Mouse (Mus musculus) c-Kit-positive CD71-positive TER-119-positive erythroid progenitor cells, embryonic 14.5 days (primary cell): ENCODE results near the gene Mad2l2.
"Not testable (repeated sequence)": the region's sequence is repeated elsewhere in the genome, so short reads cannot be mapped to it uniquely, and the experiment has no call there.

Experiments used
- DNase-seq: peaks from one replicate; pipeline ENCODE4 v3.0.0-alpha.2; 2013; ENCODE audit warnings: low spot score

Mad2l2 gene

DNA sequence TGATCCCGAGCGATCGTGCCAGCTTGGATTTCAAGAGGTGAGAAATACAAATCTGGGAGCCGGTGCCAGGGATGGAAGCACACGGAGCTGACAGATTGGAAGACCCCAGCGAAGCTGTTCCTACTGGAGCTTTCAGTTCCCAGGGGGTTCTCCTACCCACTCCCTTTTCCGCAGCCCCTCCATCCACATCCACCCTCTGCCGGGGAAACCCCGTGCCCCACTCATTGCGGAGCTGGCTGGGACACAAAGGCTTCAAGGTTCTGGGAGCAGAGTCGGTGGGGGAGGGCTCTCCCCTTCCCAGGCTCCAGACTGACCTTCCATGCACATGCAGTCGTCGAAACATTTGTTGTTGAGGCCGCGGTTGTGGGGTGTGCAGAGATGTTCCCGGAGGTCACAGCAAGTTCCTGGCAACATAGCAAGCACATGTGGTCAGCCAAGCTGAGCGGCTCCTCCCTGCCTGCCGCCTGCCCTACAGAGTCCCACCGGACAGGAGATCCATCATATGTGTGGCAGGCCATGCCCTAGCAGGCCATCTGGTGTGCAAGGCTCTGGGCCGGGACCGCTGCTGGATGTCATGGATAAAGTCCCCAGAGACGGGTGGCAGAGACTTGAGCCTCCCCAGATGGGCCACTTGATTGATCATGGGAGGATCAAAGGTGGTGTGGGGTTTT, 22.4 kb upstream of the Mad2l2 start:
- DNase-seq = no peak

DNA sequence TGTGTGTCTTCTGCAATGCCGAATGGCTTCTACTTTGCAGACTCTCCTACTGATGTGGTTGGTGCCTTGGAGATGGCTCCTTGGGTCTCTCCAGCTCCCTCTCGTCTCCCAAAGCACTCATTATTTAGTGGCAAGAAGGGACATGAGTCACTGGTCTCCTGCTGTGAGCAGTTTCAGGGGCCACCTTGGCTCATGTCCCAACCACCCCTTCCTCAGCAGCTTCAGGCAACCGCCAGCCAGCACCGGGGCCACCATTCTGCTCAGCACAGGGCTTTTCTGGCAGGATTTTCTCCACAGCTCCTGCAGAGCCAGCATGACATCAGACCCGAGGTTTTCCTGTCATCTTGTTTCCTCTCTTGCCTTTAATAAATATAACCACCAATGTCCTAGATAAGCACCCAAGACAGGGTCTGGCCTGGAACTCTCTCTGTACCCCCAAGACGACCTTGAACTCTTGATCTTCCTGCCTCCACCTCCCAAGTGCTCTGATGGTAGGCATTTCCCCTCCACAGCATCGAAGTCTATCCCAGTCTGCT, 21.6 kb upstream of the Mad2l2 start:
- no peak for DNase-seq

DNA sequence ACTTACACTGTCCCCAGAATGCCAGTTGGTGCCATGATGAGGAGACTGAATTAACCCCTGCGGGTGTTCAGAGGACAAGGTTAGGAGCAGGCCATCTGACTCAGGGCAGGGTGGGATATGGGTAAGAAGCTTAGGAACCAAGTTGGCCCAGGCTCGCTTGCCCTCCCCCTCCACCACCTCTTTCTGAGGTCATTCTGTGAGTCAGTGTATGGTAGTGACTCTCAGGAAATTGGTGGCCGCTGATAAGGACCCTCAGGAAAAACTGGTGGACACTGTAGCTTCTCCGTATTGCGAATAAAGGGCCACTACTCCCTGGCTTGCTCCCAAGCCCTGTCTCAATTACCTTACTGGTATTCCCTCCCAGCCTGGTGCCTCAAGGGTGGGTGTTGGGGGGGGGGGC, 21.0 kb upstream of the Mad2l2 start:
- DNase-seq = no peak

DNA sequence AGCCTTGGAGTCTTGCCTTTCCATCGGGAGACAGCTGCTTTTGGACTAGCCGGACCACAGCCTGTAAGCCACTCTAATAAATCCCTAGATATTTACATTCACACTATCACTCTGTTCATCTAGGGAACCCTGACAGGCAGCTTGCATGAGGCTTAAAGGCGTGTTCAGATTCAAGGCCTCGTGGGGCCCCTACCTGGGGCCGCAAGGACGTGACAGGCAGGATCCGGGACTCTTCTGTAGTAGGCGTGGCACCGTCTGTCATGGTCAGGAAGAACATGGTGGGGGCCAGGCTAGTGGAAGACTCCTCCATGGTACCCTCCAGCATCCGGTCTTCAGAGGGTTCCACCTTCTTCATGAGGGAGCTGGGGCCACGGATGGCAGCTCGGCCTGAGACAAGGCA, 17.7 kb upstream of the Mad2l2 start:
- no peak for DNase-seq

DNA sequence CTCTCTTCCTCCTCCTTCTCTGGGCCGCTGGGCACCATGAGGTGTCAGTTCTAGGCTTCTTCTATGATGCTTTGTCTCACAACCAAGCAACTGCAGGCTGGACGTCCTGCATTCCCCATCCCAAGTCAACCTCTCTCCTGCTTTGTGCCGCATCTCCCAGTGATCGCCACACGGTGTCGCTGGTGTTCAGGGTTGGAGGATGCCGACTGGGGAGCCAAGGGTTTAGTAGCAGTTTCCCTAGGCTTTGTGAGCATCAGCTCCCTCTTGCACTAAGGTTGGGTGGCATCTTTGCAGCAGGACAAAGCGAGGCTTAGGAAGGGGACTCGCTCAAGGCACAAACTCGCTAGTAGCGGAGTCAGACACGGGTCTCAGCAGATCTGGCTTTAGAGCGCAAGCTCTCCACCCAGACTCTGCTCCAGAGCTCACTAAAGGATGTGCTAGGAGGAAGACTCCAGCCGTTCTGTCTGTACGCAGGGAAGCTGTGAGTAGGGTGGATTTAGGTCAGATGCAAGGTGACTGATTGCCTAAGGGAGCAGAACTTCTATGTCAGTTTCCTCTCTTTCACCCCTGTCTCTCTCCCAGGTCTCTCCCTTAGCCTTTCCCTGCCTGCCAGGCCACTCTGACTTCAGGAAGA, 15.3 kb upstream of the Mad2l2 start:
- peak; percentile 67 for DNase-seq

DNA sequence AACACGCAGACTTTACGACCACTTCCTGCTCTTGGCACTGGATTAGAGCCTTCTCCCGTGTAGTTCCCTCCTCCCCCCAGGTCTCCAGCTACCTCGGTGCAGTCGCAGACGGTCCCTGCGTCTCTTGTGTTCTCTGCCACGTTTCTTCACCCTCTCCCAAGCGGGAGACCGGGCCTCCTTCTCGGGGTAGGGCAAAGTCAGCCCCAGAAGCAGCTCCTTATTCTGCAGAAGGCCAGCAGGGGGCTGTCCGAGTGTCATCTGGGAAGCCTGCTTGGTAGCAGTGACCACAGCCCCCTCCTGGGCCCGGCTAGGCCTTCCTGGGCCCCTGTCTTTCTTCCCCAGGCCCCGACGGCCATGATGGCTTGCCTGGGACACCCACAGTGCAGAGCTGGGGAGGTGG, 14.7 kb upstream of the Mad2l2 start:
- DNase-seq = no peak

DNA sequence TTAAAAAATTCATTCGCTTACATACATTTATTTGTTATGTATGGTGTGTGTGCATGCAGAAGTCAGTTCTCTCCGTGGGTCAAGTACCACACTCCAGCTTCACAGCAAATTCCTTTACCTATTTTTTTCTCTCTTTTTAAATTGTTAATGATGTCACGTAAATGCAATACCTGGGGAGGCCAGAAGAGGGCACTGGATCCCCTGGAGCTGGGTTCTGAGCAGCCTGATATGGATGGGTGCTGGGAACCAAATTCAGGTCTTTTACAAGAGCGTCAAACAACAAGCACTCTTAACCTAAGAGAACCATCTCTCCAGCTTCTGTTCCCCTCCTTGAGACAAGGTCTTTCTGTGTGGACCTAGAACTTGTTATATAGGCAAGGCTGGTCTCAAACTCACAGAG, 13.5 kb upstream of the Mad2l2 start:
- DNase-seq = no peak

DNA sequence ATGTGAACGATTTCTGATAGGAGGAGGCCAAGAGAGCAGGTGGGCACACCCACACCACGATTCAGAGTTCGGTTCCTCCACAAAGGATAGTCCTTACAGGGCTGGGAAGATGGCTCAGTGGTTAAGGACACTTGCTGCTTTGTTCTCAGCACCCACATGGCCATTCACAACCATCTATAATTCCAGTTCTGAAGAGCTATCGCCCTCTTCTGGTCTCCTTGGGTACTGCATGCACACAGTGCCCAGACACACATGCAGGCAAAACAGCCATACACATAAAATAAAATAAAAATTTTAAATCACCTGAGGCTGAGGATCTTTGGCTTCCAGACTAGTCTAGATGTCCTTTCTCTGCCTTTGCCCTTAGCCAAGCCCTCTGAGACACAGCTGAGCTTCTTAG, 12.8 kb upstream of the Mad2l2 start:
- DNase-seq = no peak

DNA sequence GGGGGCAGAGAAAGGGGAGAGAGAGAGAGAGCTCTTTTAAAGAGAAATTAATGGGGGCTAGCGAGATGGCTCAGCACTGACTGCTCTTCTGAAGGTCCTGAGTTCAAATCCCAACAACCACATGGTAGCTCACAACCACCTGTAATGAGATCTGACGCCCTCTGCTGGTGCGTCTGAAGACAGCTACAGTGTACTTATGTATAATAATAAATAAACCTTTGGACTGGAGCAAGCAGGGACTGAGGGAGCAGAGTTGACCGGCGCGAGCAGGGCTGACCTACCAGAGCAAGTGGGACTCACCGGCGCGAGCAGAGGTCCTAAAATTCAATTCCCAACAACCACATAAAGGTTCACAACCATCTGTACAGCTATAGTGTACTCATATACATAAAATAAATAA, 10.6 kb upstream of the Mad2l2 start:
- DNase-seq = not testable (repeated sequence)

DNA sequence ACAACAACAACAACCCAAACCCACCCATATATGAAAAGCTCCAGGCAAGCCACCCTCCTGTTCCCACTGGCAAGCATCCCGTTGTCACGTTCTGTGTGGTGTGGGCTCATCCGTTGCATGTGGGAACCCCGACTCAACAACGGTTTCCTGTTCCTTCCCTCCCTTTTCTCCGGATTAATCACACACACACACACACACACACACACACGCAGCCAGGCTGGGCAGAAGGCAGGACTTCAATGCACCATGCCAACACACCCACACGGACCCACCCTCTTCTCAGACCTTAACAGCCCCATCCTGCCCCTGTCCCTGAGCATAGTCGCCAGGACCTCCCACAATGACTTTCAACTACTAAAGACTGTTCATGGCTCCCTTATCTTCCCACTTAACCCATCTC, 9.6 kb upstream of the Mad2l2 start:
- no peak for DNase-seq

DNA sequence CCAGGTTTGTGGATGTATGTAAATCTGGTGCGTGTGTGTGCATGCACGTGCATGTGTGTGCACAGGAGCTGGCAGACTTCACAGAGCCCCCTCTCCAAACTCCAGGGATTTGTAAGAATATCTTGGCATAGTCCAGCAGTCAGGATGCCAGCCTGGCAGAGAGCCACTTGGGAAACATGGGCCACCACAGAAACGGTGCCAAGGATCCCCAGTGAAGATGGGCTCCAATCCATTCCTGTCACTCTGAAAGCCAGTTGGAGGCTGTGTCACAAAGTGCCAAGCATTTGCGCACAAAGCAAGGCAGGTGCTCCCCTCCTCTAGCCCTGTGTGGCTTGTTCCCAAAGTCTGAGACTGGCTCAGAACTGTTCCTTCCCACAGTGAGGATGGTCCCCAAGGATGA, 8.8 kb upstream of the Mad2l2 start:
- DNase-seq = no peak

DNA sequence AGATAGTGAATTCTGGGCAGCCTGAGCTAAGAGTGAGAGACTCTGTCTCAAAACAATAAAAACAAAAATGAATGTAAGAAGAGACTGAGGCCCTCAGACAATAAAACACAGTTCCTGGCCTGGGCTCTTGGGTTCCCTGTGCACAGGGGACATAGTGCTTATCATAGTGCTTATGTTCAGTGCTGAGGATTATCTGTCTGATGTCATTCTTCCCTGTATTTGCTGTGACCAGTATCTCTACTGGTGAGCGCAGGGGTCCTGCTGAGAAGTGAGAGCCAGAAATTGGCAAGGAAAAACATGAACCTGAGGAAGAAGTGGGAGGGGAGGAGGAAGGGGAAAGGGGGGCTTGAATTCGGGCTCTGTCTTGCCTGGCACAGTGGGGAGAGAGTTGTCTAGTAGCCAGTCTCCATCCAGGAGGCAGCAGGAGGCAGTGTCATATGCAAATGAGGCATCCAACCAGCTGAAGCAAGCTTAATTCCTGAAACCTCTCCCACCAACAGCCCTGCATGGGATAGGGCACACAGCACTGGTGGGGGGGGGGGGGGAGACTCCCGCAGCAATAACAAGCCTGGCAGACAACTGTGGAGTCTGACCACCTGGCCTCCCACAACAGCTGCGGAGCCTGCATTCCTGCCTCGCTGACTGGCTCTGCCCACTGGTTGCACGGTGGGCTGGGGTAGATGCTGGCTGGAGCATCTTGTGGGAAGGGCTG, 8.0 kb upstream of the Mad2l2 start:
- no peak for DNase-seq

DNA sequence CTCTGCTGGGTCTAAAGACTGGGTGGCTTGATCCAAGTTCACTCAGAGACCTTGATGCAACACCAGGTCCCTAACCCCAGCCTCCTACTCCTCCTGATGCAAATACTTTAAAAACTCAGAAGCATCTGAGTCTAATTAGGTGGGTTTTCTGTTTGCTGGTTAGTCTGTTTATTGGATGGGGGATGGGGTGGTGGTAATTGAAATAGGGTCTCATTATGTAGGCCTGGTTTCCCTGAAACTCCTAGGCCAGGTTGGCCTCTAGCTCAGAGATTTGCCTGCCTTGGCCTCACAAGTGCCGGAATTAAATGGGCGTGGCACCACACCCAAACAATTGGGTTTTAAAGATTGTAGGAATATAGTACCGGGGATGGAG, 7.5 kb upstream of the Mad2l2 start:
- no peak for DNase-seq

DNA sequence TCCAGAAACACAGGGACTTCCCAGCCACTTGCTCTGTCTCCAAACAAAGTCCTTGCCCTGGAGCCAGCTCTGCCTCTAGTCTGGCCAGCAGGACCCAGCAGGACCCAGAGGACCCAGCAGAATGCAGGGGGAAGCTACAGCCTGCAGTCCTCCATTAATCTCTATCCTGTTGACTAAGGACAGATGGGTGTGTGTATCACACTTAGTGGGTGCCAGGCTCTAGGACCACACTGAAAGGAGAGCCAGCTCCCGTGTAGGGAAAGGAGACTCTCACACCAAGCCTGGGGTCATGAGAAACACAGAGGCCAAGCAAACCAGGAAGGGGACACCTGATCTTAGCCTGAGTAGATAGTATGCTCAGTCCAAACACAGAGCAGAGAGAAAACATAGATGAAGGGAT, 1.9 kb upstream of the Mad2l2 start:
- no peak for DNase-seq

DNA sequence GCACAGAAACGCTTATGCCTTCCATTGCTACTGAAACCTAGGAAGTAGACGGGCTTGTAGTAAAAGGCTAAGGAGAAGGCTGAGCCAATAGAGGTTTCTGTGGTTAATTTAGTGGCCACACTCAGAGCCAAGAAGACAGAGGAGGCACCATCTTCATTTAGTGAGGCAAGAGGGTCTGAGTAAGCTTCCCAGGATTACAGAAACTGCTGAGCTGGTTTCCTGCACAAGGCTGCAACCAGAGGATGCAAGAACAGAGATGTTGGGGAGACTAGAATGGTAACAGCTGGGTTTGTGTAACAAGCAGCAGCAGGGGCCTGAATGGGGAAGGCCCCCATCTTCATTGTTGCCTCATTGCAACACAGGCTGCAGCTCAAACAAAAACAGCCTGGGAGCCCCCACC, 1.5 kb upstream of the Mad2l2 start:
- no peak for DNase-seq

DNA sequence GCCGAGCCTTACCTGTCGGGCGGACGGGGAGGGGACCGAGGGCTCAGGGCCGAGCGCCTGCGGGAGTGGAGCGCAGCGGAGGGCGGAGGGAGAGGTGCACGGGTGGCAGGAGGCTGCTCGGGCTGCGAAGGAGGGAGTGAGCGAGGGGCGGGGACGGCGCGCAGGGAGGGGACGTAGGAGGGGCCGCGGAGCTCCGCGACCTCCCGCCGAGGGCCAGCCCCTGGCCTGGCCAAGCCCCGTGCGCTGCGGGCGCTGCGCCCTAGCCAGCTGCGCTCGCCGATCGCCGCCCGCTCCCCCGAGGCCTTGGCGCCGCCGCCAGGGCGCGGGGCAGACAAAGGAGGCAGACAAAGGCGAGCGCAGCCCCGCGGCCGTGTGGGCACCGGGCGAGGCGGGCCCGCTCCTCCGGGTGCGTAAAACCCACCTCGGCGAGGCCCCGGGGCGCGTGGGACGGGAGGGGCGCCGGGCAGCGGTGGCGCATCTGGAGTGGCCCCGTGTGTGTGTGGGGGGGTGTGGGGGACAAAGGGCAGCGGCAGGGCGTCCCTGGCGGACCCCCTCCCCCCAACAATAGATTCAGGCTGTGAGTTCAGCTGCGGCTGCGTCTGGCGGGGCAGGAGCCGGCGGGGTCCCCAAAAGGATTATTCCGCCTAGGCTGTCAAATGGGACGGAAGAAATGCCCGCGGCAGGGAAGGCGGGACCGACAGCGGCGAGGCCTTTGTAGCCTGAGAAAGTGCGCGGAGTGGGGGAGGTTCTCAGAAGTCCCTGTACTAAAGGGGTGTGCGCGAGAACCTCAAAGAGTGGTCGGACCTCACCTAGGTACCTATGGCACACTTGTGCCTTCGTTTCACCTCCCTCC, 603 bp downstream of the Mad2l2 start, which contains the start of gene Draxin:
TSS of gene Draxin (minus strand) at position 138 of the 853 bp plus-strand sequence.
- DNase-seq = no peak

DNA sequence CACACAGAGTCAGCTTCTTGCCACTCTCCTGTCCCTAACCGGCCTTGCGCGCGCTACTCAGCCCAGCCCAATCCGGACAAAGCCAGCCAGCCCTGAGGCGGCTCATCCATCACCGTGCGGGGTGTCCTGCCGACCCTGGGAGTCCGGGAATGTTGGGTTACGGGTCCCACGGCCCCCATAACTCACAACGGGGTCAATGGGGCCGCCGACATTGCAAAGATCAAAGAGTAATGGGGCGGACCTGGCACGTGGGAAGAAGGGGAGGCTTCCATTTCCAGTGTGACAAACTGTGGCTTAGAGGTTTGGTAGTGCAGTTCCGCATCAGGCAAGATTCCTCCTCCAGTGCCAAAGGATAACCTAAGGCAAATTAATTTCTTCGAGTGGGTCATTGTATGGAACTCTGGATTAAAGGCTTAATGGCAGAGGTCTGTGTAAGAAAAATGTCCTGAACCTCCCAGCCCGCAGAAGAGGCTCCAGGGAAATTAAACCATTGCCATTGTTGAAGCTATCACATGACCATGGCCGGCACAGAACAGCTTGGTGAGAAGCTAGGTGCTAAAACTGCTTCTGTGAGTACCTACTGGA, 1.4 kb downstream of the Mad2l2 start:
- no peak for DNase-seq

DNA sequence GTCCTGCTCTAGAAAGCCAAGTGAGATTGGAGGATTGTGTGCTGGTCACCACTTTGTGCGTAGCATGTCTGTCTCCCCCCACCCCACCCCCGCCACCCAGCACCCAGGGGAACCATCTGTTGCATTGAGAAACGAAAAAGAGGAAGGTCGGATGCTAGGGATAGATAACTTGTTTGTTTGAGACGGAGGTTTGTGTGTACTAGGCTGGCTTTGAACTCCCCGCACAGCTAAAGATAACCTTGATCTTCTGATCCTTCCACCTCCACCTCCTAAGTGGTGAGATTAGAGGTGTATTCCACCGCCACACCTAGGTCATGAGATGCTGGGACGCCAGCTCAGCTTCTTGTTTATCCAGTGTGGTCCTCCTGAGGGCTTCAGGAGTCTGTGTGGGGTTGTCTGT, 4.8 kb downstream of the Mad2l2 start:
- no peak for DNase-seq

DNA sequence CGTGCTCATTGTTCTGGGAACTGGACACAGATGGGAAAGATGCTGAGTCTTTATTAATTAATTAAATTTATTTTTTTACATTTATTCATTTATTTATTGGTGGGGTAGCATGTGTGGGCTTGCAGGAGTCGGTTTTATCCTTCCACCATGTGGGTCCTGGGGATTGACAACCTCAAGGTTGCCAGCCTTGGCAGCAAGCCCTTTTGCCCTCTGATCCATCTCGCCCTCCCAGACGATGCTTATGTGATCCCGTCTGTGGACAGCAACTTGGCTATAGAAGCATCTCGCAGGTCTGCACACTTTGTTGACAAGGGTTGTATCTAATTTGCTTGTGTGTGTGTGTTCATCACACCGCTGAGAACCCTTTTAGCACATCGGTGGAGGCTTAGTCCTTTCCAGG, 7.3 kb downstream of the Mad2l2 start:
- no peak for DNase-seq

DNA sequence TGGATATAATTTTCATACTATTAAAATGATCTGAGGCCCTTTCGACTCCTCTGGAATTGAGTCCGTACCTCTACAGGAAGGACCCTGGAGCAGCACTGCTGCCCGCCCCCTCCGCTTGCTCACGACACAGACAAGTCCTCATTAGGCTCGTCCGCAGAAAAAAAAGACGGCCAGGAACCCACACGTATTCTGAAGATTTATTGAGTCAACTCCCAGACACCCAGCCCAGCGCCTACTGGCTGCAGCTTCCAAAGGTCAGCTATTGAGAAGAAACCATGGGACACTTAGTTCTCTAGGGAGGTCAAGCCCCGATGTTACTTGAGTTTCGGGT, 9.5 kb downstream of the Mad2l2 start:
- no peak for DNase-seq

DNA sequence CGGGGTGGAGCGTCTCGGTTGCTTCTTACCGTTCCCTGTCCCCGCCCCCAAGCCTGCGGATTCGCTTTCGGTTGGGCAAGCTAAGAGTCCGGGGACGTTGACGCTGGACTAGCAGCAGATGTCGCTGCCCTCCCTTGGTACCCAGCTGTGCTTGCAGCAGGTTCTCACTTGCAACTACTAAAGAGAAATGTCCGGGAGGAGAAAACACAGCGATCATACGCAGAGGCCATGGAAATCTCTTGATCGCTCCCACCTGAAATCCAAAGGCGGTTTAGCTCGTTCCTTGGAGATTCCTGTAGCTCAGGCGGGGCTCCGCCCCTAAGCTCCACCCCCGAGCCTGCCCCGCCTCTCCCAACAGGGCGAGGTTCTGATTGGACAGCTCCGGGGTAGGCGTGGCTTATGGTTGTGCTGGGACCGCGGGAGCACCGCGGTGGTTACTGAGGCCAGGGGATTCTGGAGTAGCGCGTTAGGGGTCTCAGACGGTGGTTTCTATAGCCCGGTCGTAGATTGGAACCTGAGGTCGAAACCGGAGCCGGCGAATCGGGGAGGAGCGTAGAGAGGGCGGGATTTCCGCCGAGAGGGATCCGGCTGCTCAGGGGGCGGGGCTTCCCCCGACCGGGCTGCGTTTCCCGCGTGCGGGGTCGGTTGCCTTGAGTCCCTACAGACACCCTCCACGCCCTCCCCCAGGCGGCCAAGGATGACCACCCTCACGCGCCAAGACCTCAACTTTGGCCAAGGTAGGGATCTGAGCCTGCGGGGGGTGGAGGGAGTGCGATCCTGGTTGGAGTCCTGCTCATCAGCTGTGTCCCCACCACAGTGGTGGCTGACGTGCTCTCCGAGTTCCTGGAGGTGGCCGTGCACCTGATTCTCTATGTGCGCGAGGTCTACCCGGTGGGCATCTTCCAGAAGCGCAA, 10.2 kb downstream of the Mad2l2 start:
- peak; percentile 91 for DNase-seq
